Mouse (Mus musculus) heart, postnatal 14 days (tissue): ENCODE results near the gene Ephb2. TPM values are rescaled to one million over a fixed set of nuclear protein-coding genes. Genes with fewer than 3 reads are reported as not detected.

Source experiments
- DNase-seq, 2 experiments: peaks; one replicate each; pipeline ENCODE4 v3.0.0; 2021 to 2022
- intact Hi-C: fragments of 180-260 bp; cut with DNase I; formaldehyde crosslinking; loops from one replicate; pipeline ENCODE4 v1.15.1; 2025
- long read RNA-seq, 2 experiments: library from polyadenylated mRNA; stranded (forward); transcript quantifications; one replicate each; pipeline ENCODE4 v2.0.0; 2021
- total RNA-seq, 2 experiments: library from RNA; stranded (reverse); gene quantifications; 2 replicates each; pipeline ENCODE4 v1.2.3; 2021

The Ephb2 gene
- total RNA-seq, result 1 to 10 TPM in 1 of 2 experiments, under 1 TPM in 1; 0.81 to 1.1 TPM
- long read RNA-seq, experiment 1, result 0 reads
- long read RNA-seq, experiment 2, result 0 reads

GRCm38 (mm10) chr4:136835621-136836386, at the start of gene Ephb2:
TSS of gene Ephb2 (minus strand) at chr4:136835988.
- intact Hi-C loops, result no loop called here
- peak; percentile 59 to 66 for DNase-seq

- intact Hi-C loops, result no loop called here
- DNase-seq, result no peak
These were observed 42.8 kb upstream of the Ephb2 start for GRCm38 (mm10) chr4:136878601-136879000.

- no peak for DNase-seq
- intact Hi-C loops, result no loop called here
These were observed 42.4 kb upstream of the Ephb2 start for GRCm38 (mm10) chr4:136878171-136878570.

GRCm38 (mm10) chr4:136876971-136877370, 41.2 kb upstream of the Ephb2 start:
- DNase-seq, result peak in 1 of 2 experiments; percentile 65
- intact Hi-C loops, result no loop called here

- no peak for DNase-seq
- intact Hi-C loops, result no loop called here
These were observed 39.2 kb upstream of the Ephb2 start for GRCm38 (mm10) chr4:136875012-136875411.

- intact Hi-C loops, result no loop called here
- no peak for DNase-seq
These were observed 32.6 kb upstream of the Ephb2 start for GRCm38 (mm10) chr4:136868371-136868770.

- intact Hi-C loops, result no loop called here
- no peak for DNase-seq
These were observed 32.0 kb upstream of the Ephb2 start for GRCm38 (mm10) chr4:136867690-136868345.

GRCm38 (mm10) chr4:136865531-136865930, 29.7 kb upstream of the Ephb2 start:
- intact Hi-C loops, result no loop called here
- no peak for DNase-seq

- intact Hi-C loops, result no loop called here
- no peak for DNase-seq
These were observed 29.1 kb upstream of the Ephb2 start for GRCm38 (mm10) chr4:136864751-136865470.

- DNase-seq, result no peak
- intact Hi-C loops, result no loop called here
These were observed 27.7 kb upstream of the Ephb2 start for GRCm38 (mm10) chr4:136863517-136863916.

GRCm38 (mm10) chr4:136862411-136862810, 26.6 kb upstream of the Ephb2 start:
- DNase-seq, result no peak
- intact Hi-C loops, result no loop called here

GRCm38 (mm10) chr4:136861806-136862205, 26.0 kb upstream of the Ephb2 start:
- intact Hi-C loops, result no loop called here
- no peak for DNase-seq

- DNase-seq, result no peak
- intact Hi-C loops, result no loop called here
These were observed 24.2 kb upstream of the Ephb2 start for GRCm38 (mm10) chr4:136860022-136860421.

GRCm38 (mm10) chr4:136855081-136855480, 19.3 kb upstream of the Ephb2 start:
- DNase-seq, result peak in 1 of 2 experiments; percentile 23
- intact Hi-C loops, result no loop called here

- intact Hi-C loops, result no loop called here
- no peak for DNase-seq
These were observed 17.2 kb upstream of the Ephb2 start for GRCm38 (mm10) chr4:136852989-136853388.

GRCm38 (mm10) chr4:136852119-136852518, 16.3 kb upstream of the Ephb2 start:
- intact Hi-C loops, result no loop called here
- no peak for DNase-seq

GRCm38 (mm10) chr4:136848565-136848964, 12.8 kb upstream of the Ephb2 start:
- intact Hi-C loops, result no loop called here
- DNase-seq, result no peak

GRCm38 (mm10) chr4:136847166-136847565, 11.4 kb upstream of the Ephb2 start:
- intact Hi-C loops, result no loop called here
- DNase-seq, result no peak

GRCm38 (mm10) chr4:136842802-136843201, 7.0 kb upstream of the Ephb2 start:
- no peak for DNase-seq
- intact Hi-C loops, result loop anchor here (5.0 kb wide), 1 partner anchor 146 kb away; no protein-coding TSS in a partner anchor

GRCm38 (mm10) chr4:136842033-136842432, 6.2 kb upstream of the Ephb2 start:
- no peak for DNase-seq
- intact Hi-C loops, result loop anchor here (5.0 kb wide), 1 partner anchor 145 kb away; no protein-coding TSS in a partner anchor

GRCm38 (mm10) chr4:136841056-136841455, 5.3 kb upstream of the Ephb2 start:
- DNase-seq, result peak; percentile 79 to 88
- intact Hi-C loops, result loop anchor here (1.0 to 5.0 kb wide), 2 partner anchors 144 to 163 kb away; no protein-coding TSS in a partner anchor
